Mouse (Mus musculus): ENCODE results near the gene Olfr353.

DNA sequence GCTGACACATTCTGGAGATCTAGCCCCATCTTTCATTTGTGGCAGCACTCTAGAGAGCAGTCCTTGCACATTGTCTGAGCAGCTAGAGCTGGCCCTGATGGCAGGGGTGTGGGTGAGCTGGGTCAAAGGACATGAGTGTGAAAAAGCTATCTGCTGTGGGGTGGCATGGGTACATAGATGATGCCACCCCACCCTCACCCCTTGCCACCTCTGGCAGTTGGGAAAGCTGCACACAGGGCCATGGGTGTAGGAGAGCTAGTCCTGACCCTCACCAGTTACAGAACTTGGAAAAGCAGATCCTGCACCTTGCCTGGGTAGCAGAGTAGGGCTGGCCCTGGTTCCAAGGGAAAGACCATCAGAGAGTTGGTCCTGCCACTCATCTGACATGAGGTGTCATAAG, 4.4 kb upstream of the Olfr353 start:
- TF ChIP-seq CTCF (IDR thresholded peaks at IDR 0.05; ENCODE audit: low read depth), result no peak
- no peak for TF ChIP-seq EP300 (IDR thresholded peaks at IDR 0.05; ENCODE audit: low read depth)

Data from liver, embryonic 14.5 days (tissue).